Mouse (Mus musculus): ENCODE measurements at regions not wholly inside any gene's neighbourhood (a gene's known extent, or its start where the extent isn't known, plus 50 kb on each side); places are given as distances from the start of the nearest gene placed in this dataset.

- no peak for TF ChIP-seq GATA1 (IDR thresholded peaks at IDR 0.05; ENCODE audit: low read length)
Measured at GRCm38 (mm10) chr2:117043831-117044230, 77.3 kb upstream of the Spred1 start.

GRCm38 (mm10) chr2:117048290-117048730 is 72.9 kb upstream of the Spred1 start:
- TF ChIP-seq GATA1 (IDR thresholded peaks at IDR 0.05; ENCODE audit: low read length), result peak; percentile 87

- no peak for TF ChIP-seq GATA1 (IDR thresholded peaks at IDR 0.05; ENCODE audit: low read length)
Measured at GRCm38 (mm10) chr2:117050061-117050460, 71.1 kb upstream of the Spred1 start.

GRCm38 (mm10) chr2:117064126-117064525 is 57.0 kb upstream of the Spred1 start:
- TF ChIP-seq GATA1 (IDR thresholded peaks at IDR 0.05; ENCODE audit: low read length), result no peak

- TF ChIP-seq GATA1 (IDR thresholded peaks at IDR 0.05; ENCODE audit: low read length), result no peak
Measured at GRCm38 (mm10) chr2:117070348-117070747, 50.8 kb upstream of the Spred1 start.

- TF ChIP-seq GATA1 (IDR thresholded peaks at IDR 0.05; ENCODE audit: low read length), result no peak
Measured at GRCm38 (mm10) chr2:117071098-117071497, 50.1 kb upstream of the Spred1 start.
